Mouse (Mus musculus) C2C12 (cell line): ENCODE measurements at regions not wholly inside any gene's neighbourhood (a gene's known extent, or its start where the extent isn't known, plus 50 kb on each side); places are given as distances from the start of the nearest gene placed in this dataset.

Source experiments
- CEBPB ChIP-seq: IDR thresholded peaks from one replicate; pipeline ENCODE4 v1.6.1; 2011; ENCODE audit warnings: low read depth, mild to moderate bottlenecking, control low read depth, moderate library complexity
- CTCF ChIP-seq: IDR thresholded peaks from one replicate; pipeline ENCODE4 v1.5.1; 2011; ENCODE audit not compliant: control insufficient read depth, insufficient read depth, insufficient read length

- TF ChIP-seq CTCF, result no peak
- TF ChIP-seq CEBPB, result no peak
These were observed 248.0 kb downstream of the Etv1 start for GRCm38 (mm10) chr12:39027179-39027578.
